Mouse (Mus musculus) embryo, embryonic 10 days (tissue): ENCODE data around the gene Gspt1.

Source experiments
- DNase-seq: peaks from one replicate; pipeline ENCODE4 v3.0.0-alpha.2; 2015; ENCODE audit warnings: low spot score

Gspt1 gene

DNA sequence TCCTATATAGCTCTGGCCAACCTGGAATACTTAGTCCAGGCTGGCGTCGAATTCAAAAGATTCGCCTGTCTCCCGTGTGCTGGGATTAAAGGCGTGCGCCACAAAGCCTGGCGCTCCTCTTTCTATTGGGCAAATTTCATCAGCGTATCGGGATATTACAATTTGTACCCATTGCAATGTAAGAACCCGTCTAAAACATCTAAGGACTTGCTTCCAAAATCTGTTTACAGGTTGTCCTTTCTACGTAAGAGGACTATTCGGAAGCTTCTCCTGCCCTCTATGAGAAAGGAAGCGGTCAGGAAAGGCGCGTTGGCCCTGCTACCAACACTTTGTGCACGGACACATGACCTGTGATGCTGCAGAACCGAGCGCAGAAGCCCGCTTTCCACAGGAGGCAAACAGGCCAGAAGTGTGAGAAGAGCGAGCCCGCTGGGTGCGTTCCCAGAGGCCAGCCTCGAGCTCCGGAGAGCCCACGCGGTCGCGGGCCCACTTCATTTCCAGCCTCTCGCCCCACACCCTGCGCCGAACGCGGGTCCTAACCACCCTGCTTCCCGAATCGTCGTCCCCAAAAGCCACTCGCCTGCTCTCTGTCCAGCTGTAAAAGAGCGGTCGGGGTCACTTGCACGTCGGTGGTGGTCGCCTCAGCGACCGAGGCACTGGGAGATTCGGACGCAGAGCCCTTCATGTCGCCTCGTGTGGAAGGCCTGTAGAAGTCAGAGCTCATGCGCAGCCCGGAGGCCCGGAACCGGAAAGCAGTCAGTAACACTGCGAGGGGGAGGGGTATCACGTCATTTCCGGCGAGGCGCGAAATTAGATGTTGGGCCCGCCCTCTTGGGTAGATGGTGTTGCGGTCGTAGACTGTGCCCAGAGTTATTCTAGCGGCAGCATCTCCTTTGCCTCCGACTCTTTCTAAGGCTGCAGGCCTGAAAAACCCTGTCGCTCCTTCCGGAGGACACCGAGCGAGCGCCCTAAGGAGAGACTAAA, 51.3 kb downstream of the Gspt1 start, which contains the start of gene Rsl1d1:
Rsl1d1 (minus strand) TSS at position 761 of the 984 bp plus-strand sequence.
- peak; percentile 98 for DNase-seq

- DNase-seq = no peak
These were observed 52.3 kb downstream of the Gspt1 start for GRCm38 (mm10) chr16:11201740-11202394.

DNA sequence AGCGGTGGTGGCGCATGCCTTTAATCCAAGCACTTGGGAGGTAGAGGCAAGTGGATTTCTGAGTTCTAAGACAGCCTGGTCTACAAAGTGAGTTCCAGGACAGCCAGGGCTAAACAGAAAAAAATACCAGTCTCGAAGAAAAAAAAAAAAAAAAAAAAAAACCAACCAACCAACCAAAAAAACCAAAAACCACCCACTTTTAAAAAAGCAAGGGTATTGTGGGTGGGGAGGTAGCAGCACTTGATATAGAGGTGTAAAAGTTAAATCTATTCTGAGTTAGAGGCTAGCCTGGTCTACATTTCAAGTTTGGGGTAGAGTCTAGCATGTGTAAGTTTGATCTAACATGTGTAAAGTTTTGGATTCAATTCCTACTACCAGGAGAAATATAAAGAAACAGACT, 53.9 kb downstream of the Gspt1 start:
- DNase-seq = no peak

GRCm38 (mm10) chr16:11198467-11198866, 55.7 kb downstream of the Gspt1 start:
- DNase-seq = peak; percentile 80

GRCm38 (mm10) chr16:11197052-11197451, 57.1 kb downstream of the Gspt1 start:
- DNase-seq = no peak

DNA sequence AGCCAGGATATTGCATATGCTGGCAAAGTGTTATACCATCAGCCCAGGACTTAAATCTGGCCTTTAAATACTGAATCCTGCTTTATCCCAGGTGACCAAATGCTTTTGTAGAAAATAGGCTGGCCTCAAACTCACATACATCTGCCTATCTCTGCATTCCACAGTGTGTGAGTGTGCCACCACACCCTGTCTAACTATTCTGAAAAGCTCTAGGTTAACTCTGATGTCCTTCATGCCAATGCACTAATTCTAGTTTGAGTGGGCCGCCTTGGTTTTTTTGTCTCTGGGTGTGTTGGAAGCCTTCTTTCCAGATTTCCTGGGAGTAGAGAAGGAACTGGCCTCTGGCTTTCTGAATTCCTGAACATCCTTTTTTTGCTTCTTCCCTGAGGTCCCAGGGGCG, 60.9 kb downstream of the Gspt1 start:
- no peak for DNase-seq

- DNase-seq = no peak
These were observed 64.0 kb downstream of the Gspt1 start for GRCm38 (mm10) chr16:11190150-11190549.

- no peak for DNase-seq
These were observed 76.7 kb downstream of the Gspt1 start for GRCm38 (mm10) chr16:11177404-11177803.

DNA sequence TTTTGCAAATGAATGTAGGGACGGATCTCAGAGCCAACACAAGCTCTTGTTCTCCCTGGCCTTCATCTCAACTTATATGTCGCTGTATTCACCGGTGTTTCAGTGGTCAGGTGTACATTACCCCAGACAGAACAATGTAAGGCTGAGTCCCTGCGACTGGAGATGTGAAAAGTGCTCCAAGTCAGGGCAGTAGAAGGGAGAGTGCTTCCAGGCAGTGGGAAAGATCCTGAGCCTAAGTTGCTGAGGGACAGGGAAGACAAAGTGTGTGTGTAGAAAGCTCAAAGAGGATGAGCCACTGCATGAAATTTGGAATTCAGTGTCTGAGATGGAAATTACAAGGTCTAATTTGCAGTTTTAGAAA, 77.3 kb downstream of the Gspt1 start:
- no peak for DNase-seq

DNA sequence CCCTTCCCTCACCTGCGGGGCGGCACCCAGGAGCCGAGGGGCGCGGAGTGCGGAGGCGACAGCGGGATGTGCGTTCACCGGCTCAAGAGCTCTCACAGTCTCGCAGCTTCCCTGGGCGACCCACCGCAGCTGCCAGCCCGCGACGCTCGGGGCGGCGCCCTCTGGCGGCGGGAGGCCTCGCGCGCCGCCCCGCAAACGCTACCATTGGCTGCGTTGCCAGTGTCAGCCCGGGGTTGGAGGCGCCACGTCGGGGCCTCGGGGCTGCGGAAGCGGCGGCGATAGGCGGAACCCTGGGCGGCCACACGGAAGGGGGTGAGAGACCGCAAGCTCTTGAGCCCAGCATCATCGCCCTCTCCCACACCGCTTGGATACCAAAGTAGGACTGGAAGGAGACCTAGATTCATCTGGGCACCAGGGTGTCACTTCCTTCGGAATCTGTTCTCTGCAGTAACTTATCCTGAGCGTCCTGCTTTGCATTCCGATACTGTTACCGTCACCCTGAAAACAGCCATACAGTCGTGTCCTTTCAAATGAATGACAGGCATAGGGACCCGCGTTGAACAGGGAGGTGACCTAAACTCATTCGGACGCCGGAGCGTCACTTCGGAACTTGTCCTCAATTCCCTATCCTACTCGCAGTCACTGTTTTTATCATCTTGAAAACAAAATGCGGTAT, 77.8 kb downstream of the Gspt1 start, which contains the start of gene Zc3h7a:
Zc3h7a (minus strand) TSS at position 186 of the 676 bp plus-strand sequence.
- DNase-seq = peak; percentile 92

- peak; percentile 81 for DNase-seq
These were observed 78.5 kb downstream of the Gspt1 start for GRCm38 (mm10) chr16:11175489-11176207.

DNA sequence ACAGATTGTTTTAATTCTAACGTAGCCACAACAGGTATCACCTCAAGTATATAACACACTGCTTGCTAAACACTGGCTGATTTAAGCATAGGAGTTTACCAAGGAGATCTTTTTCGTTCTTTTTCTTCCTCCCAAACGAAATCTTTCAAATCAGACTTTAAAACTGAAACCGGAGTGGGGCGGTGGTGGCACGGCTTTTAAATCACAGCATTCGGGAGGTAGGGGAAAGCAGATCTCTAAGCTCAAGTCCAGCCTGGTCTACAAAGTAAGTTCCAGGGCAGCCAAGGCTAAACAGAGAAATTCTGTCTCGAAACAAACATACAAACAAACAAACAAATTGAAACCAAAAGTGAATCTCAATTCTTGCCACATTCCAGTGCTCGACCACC, 79.0 kb downstream of the Gspt1 start:
- DNase-seq = no peak

DNA sequence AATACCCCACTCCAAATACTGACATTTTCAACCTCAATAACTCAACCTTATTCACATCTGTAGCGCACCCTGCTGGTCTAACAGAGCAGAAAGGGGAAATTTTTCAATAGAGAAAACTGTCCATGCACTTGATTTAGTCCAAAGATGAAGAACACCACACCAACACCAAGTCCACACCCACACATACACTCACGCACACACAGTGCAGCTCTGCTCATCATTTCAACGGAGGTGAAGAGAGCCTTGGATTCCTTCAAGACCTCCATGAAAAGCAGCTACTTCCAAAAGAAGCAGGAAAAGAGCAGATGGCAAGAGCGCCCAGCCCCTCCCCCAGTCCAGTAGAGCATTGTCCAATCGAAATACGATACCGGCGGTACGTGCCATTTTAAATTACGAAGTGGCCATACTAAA, 79.4 kb downstream of the Gspt1 start:
- peak; percentile 70 for DNase-seq

GRCm38 (mm10) chr16:11171679-11172078, 82.4 kb downstream of the Gspt1 start:
- no peak for DNase-seq
